Mouse (Mus musculus) spleen, embryonic (tissue): ENCODE measurements at regions not wholly inside any gene's neighbourhood (a gene's known extent, or its start where the extent isn't known, plus 50 kb on each side); places are given as distances from the start of the nearest gene placed in this dataset.

Experiments used
- CTCF ChIA-PET: fragments of 350-600 bp; sonication (Branson Sonifier 250); formaldehyde crosslinking; loops from one replicate; lab custom pipeline; 2022; lab: Charles Lee

DNA sequence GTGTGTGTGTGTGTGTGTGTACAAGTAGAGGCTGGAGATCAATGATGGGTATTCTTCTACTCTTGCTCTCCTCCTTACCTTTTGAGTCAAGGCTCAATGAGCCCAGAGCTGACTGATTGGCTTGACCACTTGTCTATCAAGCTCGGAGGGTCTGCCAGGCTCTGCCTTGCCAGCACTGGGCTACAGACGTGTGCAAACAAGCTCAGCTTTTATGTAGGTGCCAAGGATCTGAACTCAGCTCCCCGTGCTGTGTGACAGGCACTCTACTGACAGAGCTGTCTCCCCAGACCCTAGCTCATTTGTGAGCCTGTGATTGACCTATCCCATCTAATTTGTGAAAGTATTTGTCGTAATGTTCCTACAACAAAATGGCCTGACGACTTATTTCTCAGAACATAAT is 54.2 kb upstream of the Cdc42bpa start:
- CTCF ChIA-PET = no interaction called here

DNA sequence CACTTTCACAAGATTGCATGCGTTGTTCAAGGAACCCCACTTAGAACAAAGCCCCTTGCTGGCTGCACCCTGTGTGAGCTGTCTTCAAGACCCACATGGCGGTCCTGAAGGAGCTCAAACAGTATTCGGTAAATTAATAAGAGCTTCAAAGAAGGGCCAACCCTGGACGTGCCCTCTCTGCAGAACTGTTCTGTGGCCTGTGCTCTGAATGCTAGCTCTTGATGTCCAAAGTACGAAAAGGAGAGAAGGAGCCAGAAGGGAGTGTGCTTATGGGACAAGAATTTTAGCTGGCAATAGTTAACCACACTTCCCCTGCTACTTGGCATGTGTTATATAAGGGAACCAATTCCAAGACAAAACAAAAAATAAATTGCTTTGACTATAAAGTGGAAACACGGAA is 67.6 kb upstream of the Cdc42bpa start:
- CTCF ChIA-PET = no interaction called here

DNA sequence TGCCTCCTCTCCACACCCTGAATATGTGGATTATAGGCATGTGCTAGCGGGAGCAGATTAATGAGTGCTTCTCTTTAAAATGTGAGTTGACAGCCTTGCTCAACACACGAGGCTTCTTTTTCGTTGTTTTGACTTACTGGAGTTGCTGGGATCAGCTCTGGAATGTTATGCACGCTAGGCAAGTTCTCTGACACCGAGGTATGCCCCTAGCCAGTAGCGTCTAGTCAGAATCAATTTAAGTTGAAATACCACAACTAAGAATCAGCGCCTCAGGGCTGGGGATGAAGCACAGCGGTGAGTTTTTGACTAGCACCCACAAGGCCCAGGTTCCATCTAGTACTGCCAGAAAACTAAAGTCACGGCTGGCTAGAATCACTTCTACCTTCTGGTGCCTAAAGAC is 72.4 kb upstream of the Cdc42bpa start:
- CTCF ChIA-PET = no interaction called here

DNA sequence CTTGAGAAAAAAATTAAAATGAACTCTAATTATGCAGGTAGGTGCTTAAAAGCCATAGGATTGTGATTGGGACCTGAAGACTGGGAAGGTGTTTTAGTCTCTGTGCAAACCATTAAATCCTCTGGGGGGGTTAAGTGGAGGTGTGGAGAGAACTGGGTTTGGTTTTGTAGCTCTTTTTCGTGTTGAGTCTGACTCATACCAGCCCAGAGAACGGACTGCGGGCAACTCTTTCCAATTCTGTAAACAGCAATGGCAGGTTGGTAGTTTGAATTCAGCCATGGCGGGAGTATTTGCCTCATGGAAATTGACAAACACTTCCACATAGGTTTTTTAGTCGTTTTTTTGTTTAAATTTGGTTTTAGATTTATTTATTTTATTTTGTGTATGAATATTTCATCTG is 77.7 kb upstream of the Ahctf1 start:
- CTCF ChIA-PET = no interaction called here

DNA sequence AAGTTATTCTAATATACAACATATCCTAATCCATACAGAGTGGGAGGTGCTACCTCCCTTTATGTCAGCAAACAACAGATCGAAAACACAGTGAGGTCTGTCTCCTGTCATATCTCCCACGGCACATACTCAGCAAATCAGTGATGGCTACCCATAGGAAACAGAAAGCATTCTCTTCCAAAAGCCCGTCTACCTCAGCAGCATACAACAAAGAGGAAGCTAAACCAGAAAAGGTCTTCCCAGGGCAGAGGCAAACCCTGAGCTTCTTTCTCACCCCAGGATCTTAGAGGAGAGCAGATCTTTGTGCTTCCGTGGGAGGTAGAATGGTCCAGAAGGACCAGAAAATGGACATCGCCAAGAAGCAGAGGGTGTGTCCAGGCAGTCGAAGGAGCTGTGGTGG is 74.4 kb upstream of the Ahctf1 start:
- CTCF ChIA-PET = interaction anchor here (0.5 kb wide), 1 partner anchor 250 kb away, joined by 4 read pairs; no protein-coding TSS in a partner anchor

DNA sequence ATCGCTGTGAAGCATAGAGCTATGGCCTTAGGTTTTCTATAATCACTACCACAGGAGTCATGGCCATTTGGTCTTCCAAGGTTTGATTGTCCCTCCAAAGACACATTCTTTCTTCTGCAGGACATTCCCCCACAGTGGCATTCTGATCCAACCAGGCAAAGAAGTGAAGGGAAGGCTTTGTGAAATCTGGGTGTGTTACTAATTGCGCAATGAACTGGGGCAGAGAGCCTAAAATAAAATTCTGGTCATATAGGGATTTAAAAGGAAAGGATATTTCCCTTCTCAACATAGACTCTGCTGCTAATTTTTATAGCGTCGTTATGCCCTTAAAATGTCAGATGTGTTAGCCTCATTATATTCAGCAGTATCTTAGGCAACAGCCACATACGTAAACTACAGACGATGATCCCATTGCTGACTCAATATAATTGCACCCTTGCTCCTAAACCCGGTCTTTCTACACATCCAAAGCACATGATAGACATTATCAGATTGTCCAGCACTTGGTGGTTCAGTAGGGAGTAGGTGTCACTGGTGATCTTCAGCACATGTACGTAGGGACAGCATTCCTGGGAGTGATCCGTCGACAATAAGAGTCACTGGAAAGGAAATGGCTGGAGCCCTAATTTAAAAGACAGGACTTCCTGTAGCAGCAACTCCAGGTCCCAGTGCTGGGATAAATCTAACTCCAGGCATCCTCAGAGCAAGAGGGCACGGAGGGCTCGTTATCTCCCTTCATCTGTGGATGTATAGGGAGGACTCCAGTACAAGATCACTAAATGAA is 70.5 kb upstream of the Ahctf1 start:
- CTCF ChIA-PET = no interaction called here

DNA sequence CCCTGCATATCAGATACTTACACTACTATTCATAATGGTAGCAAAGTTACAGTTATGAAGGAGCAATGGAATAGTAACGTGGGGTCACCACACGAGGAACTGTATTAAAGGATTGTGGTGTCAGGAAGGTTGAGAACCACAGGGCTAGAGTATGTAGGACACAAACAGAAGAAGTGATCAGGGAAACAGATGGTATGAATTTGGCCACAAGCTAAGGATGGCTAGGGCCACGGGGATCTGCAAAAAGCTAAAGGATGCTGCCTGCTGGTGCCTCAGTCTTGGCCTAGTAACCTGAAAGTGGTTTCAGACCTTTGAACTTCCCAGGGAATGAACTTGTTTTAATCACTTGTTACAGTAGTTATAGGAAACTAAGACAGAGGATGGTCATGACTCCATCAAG is 68.5 kb upstream of the Ahctf1 start:
- CTCF ChIA-PET = no interaction called here

DNA sequence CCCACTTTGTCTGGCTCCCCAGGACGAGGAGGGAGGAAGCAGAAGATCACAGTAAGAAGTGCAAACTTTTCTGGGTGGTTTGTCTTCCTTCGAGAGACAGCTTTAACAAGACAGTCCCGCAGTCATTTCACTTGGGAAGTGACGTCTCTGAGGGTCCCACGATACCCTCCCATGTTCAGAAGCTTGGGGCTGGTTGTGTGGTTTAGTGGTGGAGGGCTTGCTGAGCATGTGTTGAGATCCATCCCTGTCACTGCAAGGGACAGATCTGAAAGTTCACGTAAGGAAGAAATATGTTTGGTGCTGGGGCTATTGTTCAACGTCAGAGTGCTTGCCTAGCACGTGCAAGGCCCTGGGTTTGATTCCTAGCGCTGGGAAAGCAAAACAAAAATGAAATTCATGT is 65.2 kb upstream of the Ahctf1 start:
- CTCF ChIA-PET = no interaction called here

DNA sequence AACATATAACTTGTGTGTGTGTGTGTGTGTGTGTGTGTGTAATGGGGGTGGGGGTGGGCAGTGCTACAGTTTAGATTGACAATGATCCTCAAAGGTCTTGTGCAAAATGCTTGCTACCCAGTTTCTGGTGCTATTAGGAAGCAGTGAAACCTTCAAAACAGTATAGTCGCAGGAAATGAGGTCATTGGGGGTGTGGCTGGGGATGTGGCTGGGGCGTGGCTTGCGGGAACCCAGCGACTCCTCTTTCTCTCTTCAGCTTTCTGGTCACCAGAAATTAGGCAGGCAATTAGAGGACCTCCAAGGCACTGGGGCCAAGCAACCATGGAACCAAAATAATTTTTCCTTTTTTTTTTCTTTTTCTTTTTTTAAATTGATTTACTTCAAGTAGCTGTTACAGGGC is 64.0 kb upstream of the Ahctf1 start:
- CTCF ChIA-PET = no interaction called here

DNA sequence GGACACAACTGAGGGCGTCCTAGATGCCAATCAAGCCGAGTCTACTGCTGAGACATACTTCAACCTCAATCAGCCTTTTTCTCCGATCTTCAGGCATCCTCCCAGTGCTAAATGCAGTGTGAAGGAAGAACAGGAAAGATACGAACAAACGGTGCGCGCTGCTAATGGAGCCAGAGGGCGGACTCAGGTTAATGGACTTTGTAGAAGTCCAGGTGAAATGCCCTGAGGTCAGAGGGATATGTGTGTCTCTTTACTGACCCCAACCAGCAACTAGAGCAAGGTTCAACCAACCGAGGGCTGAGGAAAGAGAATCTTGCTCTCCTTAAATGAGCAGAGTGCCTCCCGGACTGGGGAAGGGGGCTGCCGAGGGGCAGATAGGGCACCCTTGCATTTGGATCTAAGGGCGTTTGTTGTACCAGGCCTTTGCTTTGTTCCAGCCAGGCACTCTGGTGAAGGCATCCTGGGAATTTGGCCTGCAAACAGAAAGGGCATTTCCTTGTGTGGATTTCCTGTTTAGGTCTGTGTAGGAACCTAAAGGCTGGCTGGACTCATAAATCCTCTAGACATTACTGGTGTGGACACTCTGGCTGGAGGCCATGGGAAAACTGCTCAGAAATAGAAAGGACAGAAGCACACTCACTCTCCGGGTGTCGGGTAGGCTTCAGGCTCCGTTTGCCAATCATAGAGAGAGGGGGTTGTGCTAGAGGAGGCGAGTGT is 62.7 kb upstream of the Ahctf1 start:
- CTCF ChIA-PET = no interaction called here

DNA sequence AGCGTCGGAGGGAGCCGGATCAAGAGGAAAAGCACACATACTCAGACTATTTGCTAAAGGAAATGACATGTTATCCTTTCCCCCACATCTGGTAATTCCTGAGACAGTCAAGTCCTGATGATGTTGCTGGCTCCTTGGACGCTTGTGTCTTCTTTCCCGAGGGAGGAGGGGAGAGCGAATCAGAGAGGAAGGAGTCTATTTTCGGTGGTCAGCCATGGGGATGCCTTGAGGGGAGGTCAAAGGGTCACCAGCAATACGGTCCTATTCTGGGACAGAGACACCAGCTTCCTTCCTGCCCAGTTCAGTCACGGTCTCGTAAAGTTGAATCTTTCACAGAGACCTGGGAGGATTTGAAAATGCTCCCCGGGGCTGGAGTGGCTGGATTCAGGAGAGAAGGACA is 62.1 kb upstream of the Ahctf1 start:
- CTCF ChIA-PET = no interaction called here

DNA sequence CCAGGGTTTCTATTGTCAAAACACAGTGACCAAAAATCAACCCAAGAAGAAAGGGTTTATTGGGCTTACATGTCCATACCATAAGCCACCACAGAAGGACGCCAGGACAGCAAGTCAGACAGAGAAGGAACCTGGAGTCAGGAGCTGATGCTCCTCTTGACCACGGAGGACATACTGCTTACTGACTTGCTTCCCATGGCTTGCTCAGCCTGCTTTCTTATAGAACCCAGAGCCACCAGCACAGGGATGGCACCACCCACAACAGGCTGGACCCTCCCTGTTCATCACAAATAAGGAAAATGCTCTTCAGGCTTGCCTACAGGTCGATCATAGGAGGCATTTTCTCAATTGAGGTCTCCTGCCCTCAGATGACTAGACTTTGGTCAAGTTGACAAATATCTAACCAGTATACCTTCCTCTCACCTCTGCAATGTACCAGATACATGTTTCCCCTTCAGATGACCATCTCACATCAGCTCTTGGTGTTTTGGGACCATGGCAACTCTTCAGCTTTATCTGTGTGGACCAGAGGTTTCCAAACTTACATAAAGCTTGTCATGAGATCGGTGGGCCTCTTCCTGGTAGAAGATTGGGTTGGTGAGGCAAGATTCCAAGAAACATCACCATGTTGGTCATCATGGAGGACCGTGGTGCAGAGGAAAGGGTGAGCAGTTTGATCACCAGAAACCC is 61.2 kb upstream of the Ahctf1 start:
- CTCF ChIA-PET = no interaction called here

DNA sequence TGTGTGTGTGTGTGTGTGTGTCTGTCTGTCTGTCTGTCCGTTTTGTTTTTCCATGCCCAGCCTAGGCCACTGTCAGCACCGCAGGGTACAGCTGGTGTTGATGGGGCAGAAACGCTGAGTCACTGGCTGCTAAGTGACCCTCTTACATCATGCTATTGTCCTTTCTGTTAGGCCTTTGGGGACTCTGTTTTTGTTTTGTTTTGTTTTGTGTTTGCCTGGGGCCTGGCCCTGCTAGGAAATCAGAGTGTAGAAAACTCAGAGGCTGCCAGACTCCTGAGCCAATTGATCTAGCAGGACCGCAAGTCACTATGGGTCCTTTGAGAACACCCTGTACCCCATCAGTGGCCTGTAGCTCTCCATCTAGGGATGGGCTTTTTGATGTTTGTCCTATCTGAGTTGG is 59.9 kb upstream of the Ahctf1 start:
- CTCF ChIA-PET = no interaction called here

DNA sequence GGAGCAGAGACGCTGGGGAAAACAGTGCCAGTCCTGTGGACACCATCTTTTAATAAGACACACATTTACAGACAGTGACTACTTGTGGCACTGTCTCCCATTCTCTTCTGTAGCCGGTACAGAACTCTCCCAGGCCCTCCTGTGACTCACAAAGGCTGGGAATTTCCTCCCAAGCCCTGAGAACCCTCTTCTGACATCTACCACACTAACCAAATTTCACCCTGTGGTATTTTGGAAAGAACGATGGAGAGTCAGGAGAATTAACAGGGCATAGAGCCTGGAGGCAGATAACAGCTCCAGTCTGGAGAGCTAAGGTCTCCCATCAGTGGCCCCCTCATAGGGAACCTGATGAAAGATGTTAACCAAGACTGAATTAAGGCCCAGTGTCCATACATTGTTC is 59.5 kb upstream of the Ahctf1 start:
- CTCF ChIA-PET = no interaction called here

DNA sequence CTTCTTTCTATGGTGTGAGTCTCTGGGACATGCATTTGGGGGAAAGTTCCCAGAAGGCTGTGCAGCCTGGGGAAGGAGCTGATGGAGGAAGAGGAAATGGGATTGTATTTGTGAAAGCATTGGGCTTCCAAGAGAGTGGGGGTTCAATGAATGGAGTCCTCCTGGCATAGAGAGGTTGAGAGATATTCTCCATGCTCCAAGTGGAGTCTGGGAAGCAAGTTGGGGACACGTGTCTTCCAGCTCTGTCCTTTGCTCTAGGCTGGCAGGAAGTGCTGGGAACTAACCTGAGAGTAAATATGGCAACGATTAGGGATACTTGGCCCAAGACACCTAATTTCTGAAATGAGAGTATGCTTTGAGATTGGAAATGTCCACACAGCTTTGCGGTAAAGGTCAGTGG is 58.3 kb upstream of the Ahctf1 start:
- CTCF ChIA-PET = no interaction called here

DNA sequence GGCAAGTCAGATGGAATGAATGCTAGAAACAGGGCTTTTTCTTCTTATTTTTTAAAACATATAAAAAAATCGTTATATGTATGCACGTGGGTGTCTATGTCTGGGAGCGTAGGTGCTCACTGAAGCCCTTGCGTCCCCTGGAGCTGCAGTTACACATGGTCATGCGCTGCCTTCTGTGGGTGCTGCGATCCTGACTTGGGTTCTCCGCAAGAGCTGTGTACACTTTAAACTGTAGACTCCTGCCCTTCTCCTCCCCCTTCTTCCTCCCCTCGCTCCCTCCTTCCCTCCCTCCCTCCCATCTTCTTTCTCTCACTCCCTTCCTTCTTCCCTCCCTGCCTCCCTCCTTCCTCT is 56.0 kb upstream of the Ahctf1 start:
- CTCF ChIA-PET = no interaction called here

DNA sequence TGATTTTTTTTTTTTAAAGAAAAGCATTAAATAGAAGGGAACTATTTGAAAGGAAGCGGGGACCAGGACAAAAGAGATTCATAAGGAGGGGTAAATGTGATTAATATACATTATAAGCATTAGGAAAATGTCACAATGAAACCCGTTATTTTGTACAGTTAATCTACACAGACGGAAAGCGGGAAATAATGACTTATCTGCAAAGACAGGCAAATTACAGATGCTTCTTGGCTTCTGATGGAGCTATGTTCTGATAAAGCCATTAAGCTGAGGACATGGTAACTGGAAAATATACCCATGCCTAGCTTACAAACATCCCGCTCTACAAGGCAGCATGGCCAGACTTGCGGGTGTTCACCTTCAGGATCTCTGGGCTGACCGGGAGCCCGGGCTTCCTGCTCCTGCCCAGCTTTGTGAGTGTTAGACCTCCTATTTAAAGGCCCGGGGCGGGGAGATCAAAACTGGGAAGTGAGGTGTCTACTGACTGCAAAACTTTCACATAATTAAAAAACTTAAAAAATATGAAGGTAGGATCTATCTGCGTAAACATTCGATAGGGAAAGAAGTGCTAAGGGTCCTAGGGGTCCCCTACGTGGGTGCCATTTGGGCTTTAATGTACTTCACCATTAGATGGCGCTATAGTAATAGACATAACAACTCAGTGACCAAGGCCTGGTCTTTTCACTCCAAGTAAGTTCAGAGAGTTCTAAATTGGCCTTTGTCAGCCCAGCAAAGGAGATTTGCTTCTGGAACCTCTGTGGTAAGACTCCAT is 55.5 kb upstream of the Ahctf1 start:
- CTCF ChIA-PET = no interaction called here

DNA sequence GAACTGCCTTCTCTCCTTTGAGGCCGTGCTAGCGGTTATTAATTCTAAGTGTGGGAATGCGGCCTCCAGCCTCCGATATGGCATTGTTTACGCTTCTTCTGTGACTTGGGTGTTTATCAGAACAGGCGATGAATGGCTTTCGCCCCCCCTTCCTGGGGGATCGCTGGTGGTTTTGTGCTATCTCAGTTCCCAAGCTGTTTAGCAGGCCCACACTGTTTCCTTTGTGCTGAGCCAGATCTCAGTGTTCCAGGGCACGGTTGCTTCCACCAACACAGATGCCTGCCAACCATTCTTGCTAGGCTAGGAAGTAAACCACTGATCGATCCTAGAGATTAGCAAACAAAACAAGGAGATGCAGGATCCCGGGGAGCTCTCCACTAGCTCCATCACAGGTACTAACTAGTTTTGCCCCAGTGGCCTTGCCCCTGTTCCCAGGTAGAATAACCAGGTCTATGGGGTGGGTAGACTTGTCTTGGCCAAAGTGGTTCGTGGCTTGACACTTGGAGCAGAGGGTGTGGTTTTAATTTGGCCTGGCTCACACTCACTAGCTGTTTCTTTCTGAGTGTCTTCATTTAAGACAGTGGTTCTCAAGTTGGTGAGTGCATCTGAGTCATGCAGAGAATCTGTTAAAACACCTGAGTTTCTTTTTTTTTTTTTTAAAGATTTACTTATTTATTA is 50.9 kb upstream of the Ahctf1 start:
- CTCF ChIA-PET = no interaction called here
